9 mouse cellular contexts compared by ENCODE assay signal in genomic region chr8:70073120-70073519, GRCm38 (mm10). TPM values are rescaled to one million over a fixed set of nuclear protein-coding genes. Genes with fewer than 3 reads are reported as not detected.
DNase-seq lines count a peak whose midpoint lies in the region; ATAC-seq lines count a peak whose summit lies in the region.
"Had no signal": no experiment of that assay in that cellular context is flagged by ENCODE, and none has a peak within 500 bp of the region (broad histone marks: within the 10 kb centered on the region; RNA-seq: fewer than 3 reads in every experiment).

No protein-coding gene starts in this region.

- peak overlapping the region; percentile 46 for H3K4me3 ChIP-seq in heart, embryonic 13.5 days
- H3K4me3 ChIP-seq in midbrain, embryonic 10.5 days = peak overlapping the region; percentile 27; the same call in 1 of the 2 replicates
- H3K4me3 ChIP-seq in midbrain, embryonic 14.5 days (replicated peaks; ENCODE audit: low read depth, low read length) = no peak overlapping the region
- peak overlapping the region; percentile 21 for H3K4me3 ChIP-seq in intestine, embryonic 15.5 days (replicated peaks)
- peak overlapping the region; percentile 16; the same call in 1 of the 2 replicates for H3K4me3 ChIP-seq in stomach, embryonic 14.5 days (ENCODE audit: low read depth, low read length)

- no peak for DNase-seq in heart, postnatal 25 days (ENCODE audit: low spot score)
- no peak for DNase-seq in midbrain, embryonic 10.5 days (ENCODE audit: low spot score)
- no peak for DNase-seq in midbrain, embryonic 14.5 days
- DNase-seq in cerebellum, postnatal 4 days (ENCODE audit: low spot score in 2 of 2) = no peak
- no peak for DNase-seq in gastrocnemius, postnatal 36 days

- peaks cover 40% of the 10 kb centered on the region for H3K36me3 ChIP-seq in heart, embryonic 13.5 days
- H3K36me3 ChIP-seq in midbrain, embryonic 10.5 days = peaks cover 44% of the 10 kb centered on the region
- H3K36me3 ChIP-seq in midbrain, embryonic 14.5 days (ENCODE audit: control insufficient read depth, insufficient read depth, low read length) = peaks cover 42% of the 10 kb centered on the region
- H3K36me3 ChIP-seq in intestine, embryonic 15.5 days = peaks cover 10% of the 10 kb centered on the region
- H3K36me3 ChIP-seq in stomach, embryonic 14.5 days (ENCODE audit: control insufficient read depth, insufficient read depth, low read length) = peaks cover 24% of the 10 kb centered on the region

- no peaks in the 10 kb centered on the region for H3K27me3 ChIP-seq in heart, embryonic 13.5 days (replicated peaks)
- H3K27me3 ChIP-seq in midbrain, embryonic 10.5 days (ENCODE audit: low read depth, poor library complexity, severe bottlenecking) = peaks cover 18% of the 10 kb centered on the region; the same call in 1 of the 2 replicates
- no peaks in the 10 kb centered on the region for H3K27me3 ChIP-seq in midbrain, embryonic 14.5 days (ENCODE audit: control insufficient read depth, insufficient read depth, low read length)
- H3K27me3 ChIP-seq in intestine, embryonic 15.5 days (replicated peaks) = no peaks in the 10 kb centered on the region
- H3K27me3 ChIP-seq in stomach, embryonic 14.5 days (ENCODE audit: control insufficient read depth, insufficient read depth, low read length) = no peaks in the 10 kb centered on the region
- H3K27me3 ChIP-seq: CH12.LX had no signal

- 57% methylated on average over 8 of the region's 8 CpGs for WGBS in heart, embryonic 13.5 days
- WGBS in midbrain, embryonic 10.5 days = 66% methylated on average over 8 of the region's 8 CpGs
- 57% methylated on average over 8 of the region's 8 CpGs for WGBS in midbrain, embryonic 14.5 days
- 60% methylated on average over 8 of the region's 8 CpGs for WGBS in intestine, embryonic 15.5 days
- 55% methylated on average over 8 of the region's 8 CpGs for WGBS in stomach, embryonic 14.5 days

- no peak for ATAC-seq in heart, embryonic 13.5 days (ENCODE audit: extremely low read depth, insufficient number of reproducible peaks, low FRiP score, low TSS enrichment)
- no peak for ATAC-seq in midbrain, embryonic 14.5 days (ENCODE audit: low FRiP score, low TSS enrichment)
- ATAC-seq in intestine, embryonic 15.5 days = peak; percentile 52
- no peak for ATAC-seq in stomach, embryonic 14.5 days (ENCODE audit: insufficient number of reproducible peaks, insufficient read depth, low FRiP score, low read depth)

- H3K4me1 ChIP-seq in heart, embryonic 13.5 days = peaks cover 25% of the 10 kb centered on the region
- H3K4me1 ChIP-seq in midbrain, embryonic 10.5 days = peaks cover 9% of the 10 kb centered on the region
- H3K4me1 ChIP-seq in midbrain, embryonic 14.5 days (ENCODE audit: control insufficient read depth, insufficient read depth, low read length) = no peaks in the 10 kb centered on the region
- H3K4me1 ChIP-seq in intestine, embryonic 15.5 days (replicated peaks) = peaks cover 4% of the 10 kb centered on the region
- H3K4me1 ChIP-seq in stomach, embryonic 14.5 days (ENCODE audit: control insufficient read depth, insufficient read depth, low read length) = 0 out of 2 replicates have a peak, but pooled peaks cover 4% of the 10 kb centered on the region

- peak overlapping the region; percentile 78 for H3K4me2 ChIP-seq in heart, embryonic 13.5 days
- H3K4me2 ChIP-seq in midbrain, embryonic 14.5 days (ENCODE audit: low read length) = no peak overlapping the region
- H3K4me2 ChIP-seq in intestine, embryonic 15.5 days (replicated peaks) = peak overlapping the region; percentile 55
- H3K4me2 ChIP-seq in stomach, embryonic 14.5 days (replicated peaks; ENCODE audit: low read depth, low read length) = peak overlapping the region; percentile 50

- intact Hi-C loops in heart, postnatal 25 days (cut with DNase I) = no loop called here
- intact Hi-C loops in gastrocnemius, postnatal 36 days (cut with DNase I) = no loop called here

- H3K9me3 ChIP-seq in heart, embryonic 13.5 days = no peaks in the 10 kb centered on the region
- no peaks in the 10 kb centered on the region for H3K9me3 ChIP-seq in midbrain, embryonic 10.5 days (replicated peaks)
- H3K9me3 ChIP-seq in midbrain, embryonic 14.5 days (ENCODE audit: control insufficient read depth, low read length) = no peaks in the 10 kb centered on the region
- no peaks in the 10 kb centered on the region for H3K9me3 ChIP-seq in intestine, embryonic 15.5 days
- H3K9me3 ChIP-seq in stomach, embryonic 14.5 days (ENCODE audit: control insufficient read depth, low read depth, low read length) = no peaks in the 10 kb centered on the region

- H3K27ac ChIP-seq in heart, embryonic 13.5 days (replicated peaks) = no peak overlapping the region
- no peak overlapping the region for H3K27ac ChIP-seq in midbrain, embryonic 10.5 days (replicated peaks)
- no peak overlapping the region for H3K27ac ChIP-seq in midbrain, embryonic 14.5 days (replicated peaks; ENCODE audit: low read depth, low read length)
- H3K27ac ChIP-seq in intestine, embryonic 15.5 days = peak overlapping the region; percentile 57
- H3K27ac ChIP-seq in stomach, embryonic 14.5 days (ENCODE audit: low read length) = no peak overlapping the region

- H3K9ac ChIP-seq in heart, embryonic 13.5 days = peak overlapping the region; percentile 72
- no peak overlapping the region for H3K9ac ChIP-seq in midbrain, embryonic 14.5 days (replicated peaks; ENCODE audit: low read length)
- H3K9ac ChIP-seq in intestine, embryonic 15.5 days = peak overlapping the region; percentile 21; the same call in 1 of the 2 replicates
- no peak overlapping the region for H3K9ac ChIP-seq in stomach, embryonic 14.5 days (replicated peaks; ENCODE audit: low read depth, low read length)

RNA-seq across cellular contexts. Expression of gene Tm6sf2, which starts 0.4 kb away (rescaled TPM):
- 1.1 and 1.6 TPM in 2 replicates for polyA plus RNA-seq in heart, embryonic 13.5 days (2015; fragmentation: Nextera tagmentation; extraction: Ambion mirVana)
- 1 to 10 TPM; 1.1 to 1.3 TPM for total RNA-seq in heart, postnatal 25 days (2021)
- 0.69 and 1.1 TPM in 2 replicates for polyA plus RNA-seq in midbrain, embryonic 10.5 days (2016; fragmentation: Nextera tagmentation; extraction: Ambion mirVana)
- 2.0 and 2.1 TPM in 2 replicates for polyA plus RNA-seq in midbrain, embryonic 14.5 days (2014; fragmentation: Nextera tagmentation; extraction: Ambion mirVana)
- 42.8 and 52.6 TPM in 2 replicates for polyA plus RNA-seq in intestine, embryonic 15.5 days (2015; fragmentation: Nextera tagmentation; extraction: Ambion mirVana)
- polyA plus RNA-seq in stomach, embryonic 14.5 days (2014; fragmentation: Nextera tagmentation; extraction: Ambion mirVana) = 0.70 and 2.0 TPM in 2 replicates
- under 1 TPM in 1 of 2 experiments, not detected in 1; 0.48 TPM for total RNA-seq in gastrocnemius, postnatal 36 days (2021)

RNA-seq across cellular contexts. Expression of gene Hapln4, which starts 10.1 kb away (rescaled TPM):
- polyA plus RNA-seq in heart, embryonic 13.5 days (2015; fragmentation: Nextera tagmentation; extraction: Ambion mirVana) = 0.12 and 0.23 TPM in 2 replicates
- not detected for total RNA-seq in heart, postnatal 25 days (2021)
- polyA plus RNA-seq in midbrain, embryonic 10.5 days (2016; fragmentation: Nextera tagmentation; extraction: Ambion mirVana) = 0.06 and 0.22 TPM in 2 replicates
- polyA plus RNA-seq in midbrain, embryonic 14.5 days (2014; fragmentation: Nextera tagmentation; extraction: Ambion mirVana) = 1.2 and 1.3 TPM in 2 replicates
- polyA plus RNA-seq in intestine, embryonic 15.5 days (2015; fragmentation: Nextera tagmentation; extraction: Ambion mirVana) = 0.06 and 0.11 TPM in 2 replicates
- not detected in 2 replicates for polyA plus RNA-seq in stomach, embryonic 14.5 days (2014; fragmentation: Nextera tagmentation; extraction: Ambion mirVana)
- total RNA-seq in gastrocnemius, postnatal 36 days (2021) = under 1 TPM in 1 of 2 experiments, not detected in 1; 0.15 TPM

RNA-seq across cellular contexts. Expression of gene Sugp1, which starts 30.5 kb away (rescaled TPM):
- polyA plus RNA-seq in heart, embryonic 13.5 days (2015; fragmentation: Nextera tagmentation; extraction: Ambion mirVana) = 31.1 and 32.6 TPM in 2 replicates
- 10 to 100 TPM; 17.2 to 18.4 TPM for total RNA-seq in heart, postnatal 25 days (2021)
- 51.9 and 57.7 TPM in 2 replicates for polyA plus RNA-seq in midbrain, embryonic 10.5 days (2016; fragmentation: Nextera tagmentation; extraction: Ambion mirVana)
- polyA plus RNA-seq in midbrain, embryonic 14.5 days (2014; fragmentation: Nextera tagmentation; extraction: Ambion mirVana) = 49.2 and 52.7 TPM in 2 replicates
- polyA plus RNA-seq in intestine, embryonic 15.5 days (2015; fragmentation: Nextera tagmentation; extraction: Ambion mirVana) = 36.3 and 37.5 TPM in 2 replicates
- polyA plus RNA-seq in stomach, embryonic 14.5 days (2014; fragmentation: Nextera tagmentation; extraction: Ambion mirVana) = 35.3 and 40.1 TPM in 2 replicates
- total RNA-seq in gastrocnemius, postnatal 36 days (2021) = 10 to 100 TPM; 14.6 to 17.7 TPM

RNA-seq across cellular contexts. Expression of gene Mau2, which starts 30.6 kb away (rescaled TPM):
- polyA plus RNA-seq in heart, embryonic 13.5 days (2015; fragmentation: Nextera tagmentation; extraction: Ambion mirVana) = 34.9 and 36.0 TPM in 2 replicates
- total RNA-seq in heart, postnatal 25 days (2021) = 10 to 100 TPM; 34.7 to 35.5 TPM
- polyA plus RNA-seq in midbrain, embryonic 10.5 days (2016; fragmentation: Nextera tagmentation; extraction: Ambion mirVana) = 57.2 and 67.4 TPM in 2 replicates
- 65.2 and 76.3 TPM in 2 replicates for polyA plus RNA-seq in midbrain, embryonic 14.5 days (2014; fragmentation: Nextera tagmentation; extraction: Ambion mirVana)
- 43.1 and 46.4 TPM in 2 replicates for polyA plus RNA-seq in intestine, embryonic 15.5 days (2015; fragmentation: Nextera tagmentation; extraction: Ambion mirVana)
- 53.4 and 58.5 TPM in 2 replicates for polyA plus RNA-seq in stomach, embryonic 14.5 days (2014; fragmentation: Nextera tagmentation; extraction: Ambion mirVana)
- 10 to 100 TPM; 24.2 to 25.8 TPM for total RNA-seq in gastrocnemius, postnatal 36 days (2021)

RNA-seq across cellular contexts. Expression of gene Ncan, which starts 47.6 kb away (rescaled TPM):
- 0.17 and 0.36 TPM in 2 replicates for polyA plus RNA-seq in heart, embryonic 13.5 days (2015; fragmentation: Nextera tagmentation; extraction: Ambion mirVana)
- total RNA-seq in heart, postnatal 25 days (2021) = under 1 TPM in 1 of 2 experiments, not detected in 1; 0.03 TPM
- 14.4 and 44.7 TPM in 2 replicates for polyA plus RNA-seq in midbrain, embryonic 10.5 days (2016; fragmentation: Nextera tagmentation; extraction: Ambion mirVana)
- polyA plus RNA-seq in midbrain, embryonic 14.5 days (2014; fragmentation: Nextera tagmentation; extraction: Ambion mirVana) = 135 and 147 TPM in 2 replicates
- 1.6 and 1.7 TPM in 2 replicates for polyA plus RNA-seq in intestine, embryonic 15.5 days (2015; fragmentation: Nextera tagmentation; extraction: Ambion mirVana)
- 1.9 and 2.1 TPM in 2 replicates for polyA plus RNA-seq in stomach, embryonic 14.5 days (2014; fragmentation: Nextera tagmentation; extraction: Ambion mirVana)
- not detected for total RNA-seq in gastrocnemius, postnatal 36 days (2021)

Comparison
In these comparisons a context has a peak if more than half of its experiments do, and no peak if none do; other contexts are left out.
1. H3K9ac ChIP-seq: peak in heart, embryonic 13.5 days (single experiment) and intestine, embryonic 15.5 days (single experiment); none in midbrain, embryonic 14.5 days (single experiment) and stomach, embryonic 14.5 days (single experiment).
2. RNA of gene Tm6sf2, which starts 0.4 kb away (polyA plus RNA-seq): 42.8 to 52.6 TPM in intestine, embryonic 15.5 days; 2.0 to 2.1 TPM in midbrain, embryonic 14.5 days, 0.70 to 2.0 TPM in stomach, embryonic 14.5 days, 1.1 to 1.6 TPM in heart, embryonic 13.5 days and 0.69 to 1.1 TPM in midbrain, embryonic 10.5 days; every median in the first group is over 10 times any median in the second.